Mouse (Mus musculus): ENCODE measurements around the gene Clec1b. TPM values are rescaled to one million over a fixed set of nuclear protein-coding genes. Genes with fewer than 3 reads are reported as not detected.

Clec1b gene
- polyA plus RNA-seq (2017; shearing (Covaris generic)): 0.23 TPM

GRCm38 (mm10) chr6:129396997-129397396, at the start of gene Clec1b:
Gene Clec1b, plus strand, starts transcription at chr6:129397297.

GRCm38 (mm10) chr6:129385774-129386173, 11.3 kb upstream of the Clec1b start, which contains the start of gene Clec12b:
Gene Clec12b, minus strand, starts transcription at chr6:129385874.

GRCm38 (mm10) chr6:129408562-129408961, 11.5 kb downstream of the Clec1b start, which contains the start of gene Clec9a:
Gene Clec9a, plus strand, starts transcription at chr6:129408862.

GRCm38 (mm10) chr6:129451411-129452039, 54.4 kb downstream of the Clec1b start, which contains the start of gene Clec1a:
Gene Clec1a, minus strand, starts transcription at chr6:129452000.

Other genes with a start within 250 kb of the Clec1b start
- 25.6 TPM for gene Clec2d, start 216.7 kb upstream of the Clec1b start, polyA plus RNA-seq (2017; shearing (Covaris generic))
- 139 TPM for gene Cd69, start 121.9 kb upstream of the Clec1b start, polyA plus RNA-seq (2017; shearing (Covaris generic))
- gene 4922502D21Rik, start 65.5 kb upstream of the Clec1b start, polyA plus RNA-seq (2017; shearing (Covaris generic)): not detected
- gene Clec12a, start 54.6 kb upstream of the Clec1b start, polyA plus RNA-seq (2017; shearing (Covaris generic)): 0.39 TPM
- not detected for gene Clec12b, start 11.4 kb upstream of the Clec1b start, polyA plus RNA-seq (2017; shearing (Covaris generic))
- gene Clec9a, start 11.6 kb downstream of the Clec1b start, polyA plus RNA-seq (2017; shearing (Covaris generic)): not detected
- gene Clec1a, start 54.7 kb downstream of the Clec1b start, polyA plus RNA-seq (2017; shearing (Covaris generic)): not detected
- 0.67 TPM for gene Olr1, start 109.9 kb downstream of the Clec1b start, polyA plus RNA-seq (2017; shearing (Covaris generic))
- gene Tmem52b, start 115.3 kb downstream of the Clec1b start, polyA plus RNA-seq (2017; shearing (Covaris generic)): not detected
- gene Gabarapl1, start 135.9 kb downstream of the Clec1b start, polyA plus RNA-seq (2017; shearing (Covaris generic)): 16.2 TPM
- not detected for gene Klre1, start 180.6 kb downstream of the Clec1b start, polyA plus RNA-seq (2017; shearing (Covaris generic))
- 1.9 TPM for gene Klrd1, start 194.5 kb downstream of the Clec1b start, polyA plus RNA-seq (2017; shearing (Covaris generic))
- gene Klrk1, start 226.6 kb downstream of the Clec1b start, polyA plus RNA-seq (2017; shearing (Covaris generic)): 0.49 TPM
- gene Klrc3, start 246.0 kb downstream of the Clec1b start, polyA plus RNA-seq (2017; shearing (Covaris generic)): not detected

Measured in CD4-positive, CD25-positive, alpha-beta regulatory T cell (primary cell).